Mouse (Mus musculus) CD8-positive naive resting alpha-beta T cell, adult 2 months (primary cell): ENCODE measurements around the gene Ahsa2.
"Not testable (repeated sequence)": the region's sequence is repeated elsewhere in the genome, so short reads cannot be mapped to it uniquely, and the experiment has no call there.

Source experiments
- DNase-seq, 2 experiments: peaks; one replicate each; pipeline ENCODE4 v3.0.0; 2022; ENCODE audit warnings: low read depth in 2 of 2, low spot score in 2 of 2

Ahsa2 gene

DNA sequence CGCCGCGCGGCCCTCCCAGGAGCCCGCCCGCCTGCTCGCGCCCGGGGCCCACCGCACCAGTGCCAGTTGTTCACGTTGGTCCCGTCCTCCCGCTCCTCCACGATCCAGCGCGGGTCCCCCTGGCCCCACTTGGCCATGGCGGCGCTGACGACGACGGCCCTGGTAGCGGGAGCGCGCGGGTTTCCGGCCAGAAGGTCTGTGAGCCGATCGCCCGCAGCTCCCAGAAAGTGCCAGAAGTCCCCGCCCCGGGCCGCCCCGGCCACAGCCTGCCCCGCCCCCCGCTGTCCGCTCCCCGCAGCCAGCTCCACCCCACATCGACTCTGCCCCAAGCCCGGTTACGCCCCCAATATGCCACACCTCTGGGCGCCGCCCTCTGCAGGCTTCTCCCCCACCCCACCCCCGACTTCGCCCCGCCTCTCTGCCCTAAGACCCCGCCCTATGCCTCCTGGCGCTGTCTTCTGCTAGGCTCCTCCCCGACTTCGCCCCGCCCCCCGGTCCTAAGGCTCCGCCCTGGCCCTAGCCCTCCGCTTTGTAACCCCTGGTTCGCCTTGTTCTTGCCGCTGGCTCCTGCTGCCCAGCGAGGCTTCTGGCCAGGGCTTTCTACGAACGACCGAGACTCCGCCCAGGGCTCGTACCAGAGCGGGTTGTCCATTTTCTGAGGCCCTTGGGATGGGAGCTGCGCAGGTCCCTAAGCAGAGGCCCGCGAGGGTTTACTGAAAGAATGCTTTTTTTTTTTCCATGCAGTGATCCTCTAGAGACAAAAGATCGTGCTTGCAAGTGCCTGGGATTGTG is at the start of gene Ahsa2:
Gene Ahsa2 (minus strand): TSS at position 313 of the 792 bp plus-strand sequence.
- peak; percentile 91 to 95 for DNase-seq

DNA sequence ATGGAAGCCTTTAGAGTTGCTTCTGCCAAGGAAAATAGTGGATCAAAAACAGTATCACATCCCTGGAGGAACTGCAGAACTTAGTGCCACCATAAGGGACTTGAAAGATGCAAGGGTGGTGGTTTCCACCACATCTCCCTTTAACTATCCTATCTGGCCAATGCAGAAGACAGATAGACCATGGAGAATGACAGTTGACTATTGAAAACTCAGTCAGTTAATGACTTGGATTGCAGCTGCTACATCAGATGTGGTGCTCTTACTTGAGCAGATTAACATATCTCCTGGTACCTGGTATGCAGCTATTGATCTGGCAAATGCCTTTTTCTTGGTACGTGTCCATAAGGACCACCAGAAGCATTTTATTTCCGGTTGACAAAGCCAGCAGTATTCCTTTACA is 39.6 kb upstream of the Ahsa2 start:
- DNase-seq: no peak

- DNase-seq: no peak
Measured at GRCm38 (mm10) chr11:23520473-23521205, 22.8 kb upstream of the Ahsa2 start, which contains the start of gene 1700093K21Rik. Gene 1700093K21Rik, minus strand, starts transcription at chr11:23521155.

DNA sequence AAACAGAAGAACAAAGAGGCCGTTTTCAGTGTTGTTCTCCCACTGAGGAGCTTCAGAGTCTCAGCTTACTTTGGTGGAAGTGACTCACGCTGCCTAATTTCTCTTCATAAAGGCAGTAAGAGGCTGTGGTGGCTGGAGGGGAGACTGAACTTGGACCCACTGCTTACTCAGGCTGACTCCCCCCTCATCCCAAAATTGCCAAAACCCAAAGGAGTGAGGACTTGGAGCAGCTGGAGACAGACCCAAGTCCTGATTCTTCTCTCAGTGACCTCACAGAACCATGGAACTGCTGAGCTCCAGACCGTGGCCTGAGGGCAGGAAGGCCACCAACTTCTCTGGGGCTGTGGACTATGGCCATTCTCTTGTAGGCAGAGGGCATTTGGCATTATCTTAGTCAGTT is 21.2 kb upstream of the Ahsa2 start:
- no peak for DNase-seq

- DNase-seq: no peak
Measured at GRCm38 (mm10) chr11:23515315-23515714, 17.5 kb upstream of the Ahsa2 start.

DNA sequence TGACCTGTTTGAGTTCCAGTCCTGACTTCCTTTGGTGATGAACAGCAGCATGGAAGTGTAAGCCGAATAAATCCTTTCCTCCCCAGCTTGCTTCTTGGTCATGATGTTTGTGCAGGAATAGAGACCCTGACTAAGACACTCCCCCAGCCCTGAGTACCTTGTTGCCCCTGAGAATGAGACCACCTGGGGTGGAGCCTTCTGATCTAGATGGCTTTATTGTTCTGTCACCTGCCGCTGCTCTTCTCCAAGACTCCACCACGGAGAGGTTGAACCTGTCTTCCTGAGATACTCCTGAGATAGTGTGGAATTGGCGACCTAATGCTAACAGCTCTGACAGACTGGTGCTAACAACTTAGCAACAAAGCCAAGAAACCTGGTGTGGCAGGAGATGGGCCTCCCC is 17.0 kb upstream of the Ahsa2 start:
- DNase-seq: not testable (repeated sequence)

DNA sequence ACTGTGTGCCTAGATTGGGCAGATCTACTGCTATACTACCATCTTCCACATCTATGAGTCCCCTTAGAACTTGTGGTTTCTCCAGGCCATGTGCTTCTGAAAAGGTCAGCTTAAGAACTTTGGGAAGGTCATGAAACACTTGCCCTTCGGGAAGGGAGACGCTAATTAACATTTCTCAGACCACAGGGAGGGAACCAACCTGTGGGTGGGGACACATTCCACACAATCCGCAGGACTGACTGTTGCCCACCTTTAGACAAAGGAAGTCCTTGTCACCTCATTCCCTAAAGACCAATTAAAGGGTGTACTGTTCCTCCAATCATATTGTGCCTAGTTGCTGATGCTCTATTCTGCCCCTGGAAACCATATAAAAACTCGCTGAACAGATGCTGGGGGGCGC is 7.0 kb upstream of the Ahsa2 start:
- not testable (repeated sequence) for DNase-seq

DNA sequence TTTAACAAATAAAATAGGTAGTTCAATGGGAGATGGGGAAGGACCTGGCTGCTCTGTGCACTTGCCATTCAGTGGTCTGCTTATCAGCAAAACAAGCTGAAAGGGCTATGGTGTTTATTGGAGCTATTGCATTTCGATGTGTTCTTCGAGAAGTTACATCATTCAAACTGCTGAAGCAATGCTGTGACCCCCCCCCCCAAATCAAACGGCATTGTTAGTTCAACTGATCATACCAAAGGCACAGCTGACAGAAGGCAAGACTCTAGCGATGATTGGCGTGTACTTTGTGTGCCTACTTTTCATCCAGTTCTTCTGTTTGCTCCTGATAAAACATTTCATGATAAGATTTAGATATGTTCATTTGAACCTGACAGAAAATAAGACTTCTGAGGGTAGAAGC is 779 bp upstream of the Ahsa2 start:
- DNase-seq: no peak

- DNase-seq: no peak
Measured at GRCm38 (mm10) chr11:23497335-23497717, 504 bp downstream of the Ahsa2 start.

- DNase-seq: no peak
Measured at GRCm38 (mm10) chr11:23496661-23497060, 1.2 kb downstream of the Ahsa2 start.

DNA sequence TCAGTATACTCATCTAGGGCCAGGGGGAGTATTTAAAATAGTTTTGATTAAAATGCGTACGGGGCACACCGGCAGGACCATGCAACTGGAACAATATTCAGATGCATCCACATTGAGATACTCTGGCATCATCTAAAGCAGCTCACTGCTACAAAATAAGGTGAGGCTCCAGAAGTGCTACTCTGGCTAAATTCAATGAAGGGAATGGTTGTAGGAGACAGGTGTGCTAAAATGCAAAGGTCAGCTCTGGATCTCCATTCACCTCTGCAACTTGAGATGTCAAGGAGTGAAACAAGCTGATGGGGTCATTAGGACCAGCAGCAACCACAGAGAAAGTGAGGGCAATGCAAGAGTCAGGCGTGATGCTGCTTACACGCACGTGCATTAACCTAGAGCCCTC is 2.6 kb downstream of the Ahsa2 start:
- no peak for DNase-seq

- no peak for DNase-seq
Measured at GRCm38 (mm10) chr11:23492048-23492790, 5.6 kb downstream of the Ahsa2 start.

DNA sequence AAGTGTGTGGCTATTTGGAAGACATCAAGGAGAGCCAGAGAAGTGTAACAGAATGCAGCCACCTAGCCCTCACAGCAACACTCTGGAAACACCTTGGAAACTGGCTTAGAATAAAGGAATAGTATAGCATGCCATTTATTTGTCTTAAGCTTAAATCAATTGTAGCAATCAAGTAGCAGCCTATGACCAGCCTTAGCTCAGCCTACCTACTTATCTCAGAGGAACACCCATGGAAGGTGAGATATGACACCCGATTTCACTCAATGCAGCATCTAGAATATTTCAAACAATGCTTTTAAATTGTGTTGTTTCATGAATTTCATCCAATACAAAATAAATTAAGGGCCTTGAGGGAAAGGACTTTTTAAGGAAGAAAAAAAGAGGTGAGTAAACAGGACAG is 7.9 kb downstream of the Ahsa2 start:
- DNase-seq: no peak

- DNase-seq: not testable (repeated sequence)
Measured at GRCm38 (mm10) chr11:23465862-23466261, 32.0 kb downstream of the Ahsa2 start.
